In the genomic region with DNA sequence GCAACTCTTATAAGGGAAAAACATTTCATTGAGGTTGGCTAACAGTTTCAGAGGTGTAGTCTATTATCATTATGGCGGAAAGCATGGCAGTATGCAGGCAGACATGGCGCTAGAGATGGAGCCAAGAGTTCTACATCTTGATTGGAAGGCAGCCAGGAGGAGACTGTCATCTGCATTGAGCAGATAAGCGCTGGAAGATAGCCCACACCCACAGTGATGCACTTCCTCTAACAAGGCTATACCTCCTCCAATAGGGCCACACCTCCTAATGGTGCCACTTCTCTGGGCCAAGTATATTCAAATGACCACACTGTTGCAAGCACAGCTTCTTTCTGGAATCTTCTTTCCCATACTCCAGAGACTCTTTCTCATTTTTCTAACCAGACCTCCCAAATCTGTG, we compare ENCODE assay signal across 18 mouse cellular contexts.
DNase-seq lines count a peak whose midpoint lies in the region; ATAC-seq lines count a peak whose summit lies in the region.
"Had no signal": no experiment of that assay in that cellular context is flagged by ENCODE, and none has a peak within 500 bp of the region (broad histone marks: within the 10 kb centered on the region; RNA-seq: fewer than 3 reads in every experiment).

No protein-coding gene starts in this region.

- no peaks in the 10 kb centered on the region for H3K9me3 ChIP-seq in heart, embryonic 12.5 days (replicated peaks)
- H3K9me3 ChIP-seq in liver, embryonic 13.5 days (replicated peaks) = no peaks in the 10 kb centered on the region
- H3K9me3 ChIP-seq: embryonic facial prominence, embryonic 10.5 days; forebrain, embryonic 10.5 days; hindbrain, embryonic 10.5 days; neural tube, embryonic 15.5 days had no signal

- no peak overlapping the region for H3K9ac ChIP-seq in heart, embryonic 12.5 days
- H3K9ac ChIP-seq in liver, embryonic 13.5 days = no peak overlapping the region
- H3K9ac ChIP-seq: neural tube, embryonic 15.5 days had no signal

- no peaks in the 10 kb centered on the region for H3K36me3 ChIP-seq in heart, embryonic 12.5 days
- H3K36me3 ChIP-seq in liver, embryonic 13.5 days = no peaks in the 10 kb centered on the region
- H3K36me3 ChIP-seq: embryonic facial prominence, embryonic 10.5 days; forebrain, embryonic 10.5 days; hindbrain, embryonic 10.5 days; neural tube, embryonic 15.5 days had no signal

- H3K4me1 ChIP-seq in heart, embryonic 12.5 days (replicated peaks) = peaks cover 22% of the 10 kb centered on the region
- peaks cover 7% of the 10 kb centered on the region; the same call in 1 of the 2 replicates for H3K4me1 ChIP-seq in liver, embryonic 13.5 days (replicated peaks)
- H3K4me1 ChIP-seq: embryonic facial prominence, embryonic 10.5 days; forebrain, embryonic 10.5 days; hindbrain, embryonic 10.5 days; neural tube, embryonic 15.5 days had no signal

- no peak overlapping the region for H3K4me2 ChIP-seq in heart, embryonic 12.5 days
- H3K4me2 ChIP-seq in liver, embryonic 13.5 days = no peak overlapping the region
- H3K4me2 ChIP-seq: heart, embryonic 11.5 days; neural tube, embryonic 15.5 days had no signal

- no peaks in the 10 kb centered on the region for H3K27me3 ChIP-seq in heart, embryonic 12.5 days (replicated peaks)
- H3K27me3 ChIP-seq in liver, embryonic 13.5 days = no peaks in the 10 kb centered on the region
- H3K27me3 ChIP-seq: neural tube, embryonic 15.5 days had no signal

- H3K27ac ChIP-seq in heart, embryonic 12.5 days (ENCODE audit: poor library complexity, severe bottlenecking) = no peak overlapping the region
- H3K27ac ChIP-seq in liver, embryonic 13.5 days = no peak overlapping the region
- H3K27ac ChIP-seq: embryonic facial prominence, embryonic 10.5 days; forebrain, embryonic 10.5 days; hindbrain, embryonic 10.5 days; macrophage; neural tube, embryonic 15.5 days had no signal

- H3K4me3 ChIP-seq in heart, embryonic 12.5 days = no peak overlapping the region
- H3K4me3 ChIP-seq in liver, embryonic 13.5 days (replicated peaks) = no peak overlapping the region
- H3K4me3 ChIP-seq: embryonic facial prominence, embryonic 10.5 days; forebrain, embryonic 10.5 days; hindbrain, embryonic 10.5 days; neural tube, embryonic 15.5 days had no signal

- ATAC-seq in heart, embryonic 12.5 days (ENCODE audit: insufficient number of reproducible peaks, low FRiP score) = peak; percentile 48; the same call in 1 of the 2 replicates
- peak; percentile 85 for ATAC-seq in liver, embryonic 13.5 days (ENCODE audit: low read depth)
- ATAC-seq: intestine, postnatal 0 days had no signal

- WGBS in heart, embryonic 12.5 days = 88% methylated on average over 3 of the region's 3 CpGs
- WGBS in liver, embryonic 13.5 days (ENCODE audit: insufficient replicate concordance) = 56% methylated on average over 3 of the region's 3 CpGs

- DNase-seq in heart, adult 8-10 months (ENCODE audit: low spot score) = no peak
- DNase-seq in NIH3T3 (ENCODE audit: low read depth) = peak; percentile 25
- DNase-seq in liver, embryonic 13.5 days = no peak
- peak; percentile 37 to 39 for DNase-seq in lung, postnatal 4 days
- DNase-seq in ovary, adult 18-20 months (ENCODE audit: low spot score) = no peak
- no peak for DNase-seq in cerebellum, postnatal 25 days
- no peak for DNase-seq in kidney, adult 18-20 months
- DNase-seq: adrenal gland, postnatal 14 days; cerebellum, adult 18-20 months; thymus, postnatal 36 days had no signal

Comparison
In these comparisons a context has a peak if more than half of its experiments do, and no peak if none do; other contexts are left out.
1. DNase-seq: peak in NIH3T3 (single experiment) and lung, postnatal 4 days (2 of 2); none in heart, adult 8-10 months (single experiment), liver, embryonic 13.5 days (single experiment), ovary, adult 18-20 months (single experiment), cerebellum, postnatal 25 days (0 of 2) and kidney, adult 18-20 months (single experiment).